In the genomic region with DNA sequence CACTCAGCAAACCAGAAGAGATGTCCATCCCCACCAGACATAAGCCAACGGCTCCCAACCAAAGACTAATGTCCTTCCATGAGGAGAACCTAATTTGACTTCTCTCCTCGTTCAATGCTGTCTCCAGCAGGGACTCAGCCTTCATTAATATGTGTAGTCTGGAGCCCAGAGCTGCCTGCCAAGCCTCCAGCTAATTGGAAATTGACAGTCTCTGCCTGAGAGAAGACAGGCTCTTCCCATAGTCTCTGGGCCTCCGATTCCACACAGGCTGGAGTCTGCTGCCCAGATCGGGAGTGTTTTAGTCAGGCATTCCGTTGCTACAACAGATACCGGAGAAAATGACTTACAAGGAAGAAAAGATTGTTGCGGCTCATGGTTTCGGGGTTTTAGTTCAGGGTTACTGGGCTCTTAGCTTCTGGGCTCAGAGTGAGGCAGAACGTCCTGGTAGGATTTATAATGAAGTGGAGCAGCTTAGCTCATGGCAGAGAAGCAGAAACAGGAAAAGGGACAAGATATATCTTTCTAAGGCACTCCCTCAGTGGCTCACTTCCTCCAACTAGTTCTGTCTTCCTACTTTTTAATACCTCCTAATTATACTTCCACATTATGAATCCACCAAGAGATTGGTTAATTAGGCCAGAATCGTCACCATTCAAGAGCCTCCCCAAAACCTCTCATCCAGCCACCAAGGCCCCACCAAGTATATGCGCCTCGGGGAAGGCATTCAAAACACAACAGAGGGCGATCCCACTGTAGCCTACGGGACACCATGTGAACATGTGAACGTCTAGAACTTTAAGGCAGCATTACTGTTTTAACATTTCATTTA, we compare ENCODE assay signal across 10 mouse cellular contexts. TPM values are rescaled to one million over a fixed set of nuclear protein-coding genes. Genes with fewer than 3 reads are reported as not detected.
DNase-seq lines count a peak whose midpoint lies in the region; ATAC-seq and TF ChIP-seq lines count a peak whose summit lies in the region.
"Had no signal": no experiment of that assay in that cellular context is flagged by ENCODE, and none has a peak within 500 bp of the region (broad histone marks: within the 10 kb centered on the region; RNA-seq: fewer than 3 reads in every experiment).

No protein-coding gene starts in this region.

- H3K4me3 ChIP-seq in bone marrow macrophage, adult 2 months (ENCODE audit: insufficient read depth, low read length) = no peak overlapping the region
- H3K4me3 ChIP-seq in hindbrain, embryonic 14.5 days (replicated peaks; ENCODE audit: low read length) = no peak overlapping the region
- H3K4me3 ChIP-seq in midbrain, postnatal 0 days (ENCODE audit: low read depth, low read length) = no peak overlapping the region
- no peak overlapping the region for H3K4me3 ChIP-seq in kidney, embryonic 15.5 days (replicated peaks)

- no peak overlapping the region for H3K4me2 ChIP-seq in hindbrain, embryonic 14.5 days (replicated peaks)
- H3K4me2 ChIP-seq in midbrain, postnatal 0 days (ENCODE audit: low read depth, low read length, poor library complexity, severe bottlenecking) = no peak overlapping the region
- H3K4me2 ChIP-seq in kidney, embryonic 15.5 days = no peak overlapping the region

- ATAC-seq in hindbrain, embryonic 14.5 days (ENCODE audit: low FRiP score) = no peak; the same call in 1 of the 2 replicates
- ATAC-seq in midbrain, postnatal 0 days (ENCODE audit: low FRiP score) = peak; percentile 70; the same call in 1 of the 2 replicates
- ATAC-seq in kidney, embryonic 15.5 days (replicated peaks; ENCODE audit: low FRiP score) = no peak

- peak; percentile 30 for DNase-seq in left cerebral cortex, postnatal 4 days
- DNase-seq in left cerebral cortex, postnatal 36 days (ENCODE audit: low spot score in 2 of 2) = no peak
- DNase-seq in hindbrain, embryonic 14.5 days (ENCODE audit: low spot score) = no peak
- DNase-seq in midbrain, postnatal 0 days (ENCODE audit: low spot score) = peak; percentile 66
- DNase-seq in adrenal gland, postnatal 25 days = no peak
- DNase-seq in gastrocnemius, postnatal 14 days = no peak
- DNase-seq: gastrocnemius, postnatal 10 days had no signal

- 72% methylated on average over 15 of the region's 15 CpGs for WGBS in hindbrain, embryonic 14.5 days
- 61% methylated on average over 15 of the region's 15 CpGs for WGBS in midbrain, postnatal 0 days
- whole genome bisulfite sequencing in kidney, embryonic 15.5 days = 80% methylated on average over 15 of the region's 15 CpGs

- intact Hi-C loops in left cerebral cortex, postnatal 4 days (cut with DNase I) = no loop called here
- intact Hi-C loops in left cerebral cortex, postnatal 36 days (cut with DNase I) = no loop called here
- intact Hi-C loops in gastrocnemius, postnatal 14 days (cut with DNase I; ENCODE audit: low total_unique reads) = no loop called here

- TF ChIP-seq CTCF in bone marrow macrophage, adult 2 months (IDR thresholded peaks at IDR 0.05; ENCODE audit: low read depth, low read length) = no peak
- no peak for TF ChIP-seq CTCF in midbrain, postnatal 0 days (IDR thresholded peaks at IDR 0.05)

- peaks cover 18% of the 10 kb centered on the region for H3K4me1 ChIP-seq in bone marrow macrophage, adult 2 months (ENCODE audit: control insufficient read depth, insufficient read depth, low read length)
- H3K4me1 ChIP-seq in hindbrain, embryonic 14.5 days (replicated peaks; ENCODE audit: control insufficient read depth, insufficient read depth, low read length) = peaks cover 4% of the 10 kb centered on the region; the same call in 1 of the 2 replicates
- H3K4me1 ChIP-seq in midbrain, postnatal 0 days (ENCODE audit: insufficient read depth, low read length) = 0 out of 2 replicates have a peak, but pooled peaks cover 2% of the 10 kb centered on the region
- peaks cover 13% of the 10 kb centered on the region for H3K4me1 ChIP-seq in kidney, embryonic 15.5 days

- H3K36me3 ChIP-seq in hindbrain, embryonic 14.5 days (replicated peaks; ENCODE audit: control insufficient read depth, insufficient read depth) = no peaks in the 10 kb centered on the region
- H3K36me3 ChIP-seq in midbrain, postnatal 0 days (ENCODE audit: insufficient read depth, low read length) = no peaks in the 10 kb centered on the region
- no peaks in the 10 kb centered on the region for H3K36me3 ChIP-seq in kidney, embryonic 15.5 days

- no peak for TF ChIP-seq POLR2A in bone marrow macrophage, adult 2 months (IDR thresholded peaks at IDR 0.05; ENCODE audit: borderline replicate concordance, low read depth, low read length)

- no peaks in the 10 kb centered on the region for H3K9me3 ChIP-seq in hindbrain, embryonic 14.5 days (ENCODE audit: control insufficient read depth, low read length)
- no peaks in the 10 kb centered on the region for H3K9me3 ChIP-seq in midbrain, postnatal 0 days (ENCODE audit: low read length)
- H3K9me3 ChIP-seq in kidney, embryonic 15.5 days (replicated peaks) = no peaks in the 10 kb centered on the region

- H3K27me3 ChIP-seq in hindbrain, embryonic 14.5 days (ENCODE audit: control insufficient read depth, insufficient read depth, low read length) = no peaks in the 10 kb centered on the region
- H3K27me3 ChIP-seq in midbrain, postnatal 0 days (ENCODE audit: insufficient read depth, low read length) = no peaks in the 10 kb centered on the region
- no peaks in the 10 kb centered on the region for H3K27me3 ChIP-seq in kidney, embryonic 15.5 days

- 0 out of 2 replicates have a peak overlapping the region, but pooled peaks have one; percentile 14 for H3K27ac ChIP-seq in bone marrow macrophage, adult 2 months (ENCODE audit: insufficient read depth, low read depth, low read length)
- H3K27ac ChIP-seq in hindbrain, embryonic 14.5 days = peak overlapping the region; percentile 35; the same call in 1 of the 2 replicates
- H3K27ac ChIP-seq in midbrain, postnatal 0 days (ENCODE audit: low read depth, low read length) = peak overlapping the region; percentile 44; the same call in 1 of the 2 replicates
- H3K27ac ChIP-seq in kidney, embryonic 15.5 days = no peak overlapping the region

- H3K9ac ChIP-seq in hindbrain, embryonic 14.5 days = no peak overlapping the region
- H3K9ac ChIP-seq in midbrain, postnatal 0 days (replicated peaks; ENCODE audit: low read length, poor library complexity, severe bottlenecking) = no peak overlapping the region
- H3K9ac ChIP-seq in kidney, embryonic 15.5 days = no peak overlapping the region

RNA-seq across cellular contexts. Expression of a gene that starts 26.6 kb away (rescaled TPM):
- total RNA-seq in left cerebral cortex, postnatal 4 days (2021) = 100 to 1,000 TPM; 109 to 113 TPM
- total RNA-seq in left cerebral cortex, postnatal 36 days (2021) = 10 to 100 TPM; 87.3 to 88.3 TPM
- 48.9 and 52.0 TPM in 2 replicates for polyA plus RNA-seq in bone marrow macrophage, adult 2 months (2012; ENCODE audit: insufficient read depth, insufficient read length, missing spikeins)
- 85.4 and 86.8 TPM in 2 replicates for polyA plus RNA-seq in hindbrain, embryonic 14.5 days (2014; fragmentation: Nextera tagmentation; extraction: Ambion mirVana)
- total RNA-seq in midbrain, postnatal 0 days (2014; rRNA removed) = 65.9 and 66.3 TPM in 2 replicates
- polyA plus RNA-seq in midbrain, postnatal 0 days (2015; fragmentation: Nextera tagmentation; extraction: Ambion mirVana) = 43.0 and 43.2 TPM in 2 replicates
- total RNA-seq in adrenal gland, postnatal 25 days (2021) = 92.2 and 114 TPM in 2 replicates
- 10 to 100 TPM; 51.9 to 53.6 TPM for total RNA-seq in gastrocnemius, postnatal 14 days (2021)
- 140 and 159 TPM in 2 replicates for polyA plus RNA-seq in kidney, embryonic 15.5 days (2015; fragmentation: Nextera tagmentation; extraction: Ambion mirVana)

RNA-seq across cellular contexts. Expression of a gene that starts 58.8 kb away (rescaled TPM):
- total RNA-seq in left cerebral cortex, postnatal 4 days (2021) = 10 to 100 TPM; 86.3 to 98.1 TPM
- 100 to 1,000 TPM; 150 to 173 TPM for total RNA-seq in left cerebral cortex, postnatal 36 days (2021)
- polyA plus RNA-seq in bone marrow macrophage, adult 2 months (2012; ENCODE audit: insufficient read depth, insufficient read length, missing spikeins) = not detected in 2 replicates
- polyA plus RNA-seq in hindbrain, embryonic 14.5 days (2014; fragmentation: Nextera tagmentation; extraction: Ambion mirVana) = 15.6 and 16.1 TPM in 2 replicates
- 86.7 and 93.5 TPM in 2 replicates for total RNA-seq in midbrain, postnatal 0 days (2014; rRNA removed)
- polyA plus RNA-seq in midbrain, postnatal 0 days (2015; fragmentation: Nextera tagmentation; extraction: Ambion mirVana) = 17.8 and 18.1 TPM in 2 replicates
- total RNA-seq in adrenal gland, postnatal 25 days (2021) = 0.12 and 0.57 TPM in 2 replicates
- 1 to 10 TPM; 1.2 TPM for total RNA-seq in gastrocnemius, postnatal 14 days (2021)
- polyA plus RNA-seq in kidney, embryonic 15.5 days (2015; fragmentation: Nextera tagmentation; extraction: Ambion mirVana) = 1.4 and 1.7 TPM in 2 replicates
- polyA plus RNA-seq: liver, embryonic 16.5 days had no signal

Comparison
In these comparisons a context has a peak if more than half of its experiments do, and no peak if none do; other contexts are left out.
1. DNase-seq: peak in left cerebral cortex, postnatal 4 days (single experiment) and midbrain, postnatal 0 days (single experiment); none in left cerebral cortex, postnatal 36 days (0 of 2), hindbrain, embryonic 14.5 days (single experiment), adrenal gland, postnatal 25 days (single experiment) and gastrocnemius, postnatal 14 days (single experiment).
2. RNA of a gene that starts 58.8 kb away (total RNA-seq): 150 to 173 TPM in left cerebral cortex, postnatal 36 days, 86.3 to 98.1 TPM in left cerebral cortex, postnatal 4 days and 86.7 to 93.5 TPM in midbrain, postnatal 0 days; 1.2 TPM in gastrocnemius, postnatal 14 days and 0.12 to 0.57 TPM in adrenal gland, postnatal 25 days; every median in the first group is over 10 times any median in the second.